Mouse (Mus musculus) liver, adult 10 weeks (tissue): Measurements from ENCODE around the gene Cnot9. TPM values are rescaled to one million over a fixed set of nuclear protein-coding genes. Genes with fewer than 3 reads are reported as not detected.

Source experiments
- polyA plus RNA-seq: library from polyadenylated mRNA; stranded (reverse); fragments of 350-450 nt; fragmentation: Illumina TruSeq; extraction: RNeasy Lipid Tissue Mini Kit (QIAGEN cat#74804); gene quantifications from one replicate; pipeline ENCODE4 v1.2.3, GENCODE M21; 2014; ENCODE audit warnings: low read depth, low replicate concordance

Cnot9 gene
- 13.2 TPM for polyA plus RNA-seq

DNA sequence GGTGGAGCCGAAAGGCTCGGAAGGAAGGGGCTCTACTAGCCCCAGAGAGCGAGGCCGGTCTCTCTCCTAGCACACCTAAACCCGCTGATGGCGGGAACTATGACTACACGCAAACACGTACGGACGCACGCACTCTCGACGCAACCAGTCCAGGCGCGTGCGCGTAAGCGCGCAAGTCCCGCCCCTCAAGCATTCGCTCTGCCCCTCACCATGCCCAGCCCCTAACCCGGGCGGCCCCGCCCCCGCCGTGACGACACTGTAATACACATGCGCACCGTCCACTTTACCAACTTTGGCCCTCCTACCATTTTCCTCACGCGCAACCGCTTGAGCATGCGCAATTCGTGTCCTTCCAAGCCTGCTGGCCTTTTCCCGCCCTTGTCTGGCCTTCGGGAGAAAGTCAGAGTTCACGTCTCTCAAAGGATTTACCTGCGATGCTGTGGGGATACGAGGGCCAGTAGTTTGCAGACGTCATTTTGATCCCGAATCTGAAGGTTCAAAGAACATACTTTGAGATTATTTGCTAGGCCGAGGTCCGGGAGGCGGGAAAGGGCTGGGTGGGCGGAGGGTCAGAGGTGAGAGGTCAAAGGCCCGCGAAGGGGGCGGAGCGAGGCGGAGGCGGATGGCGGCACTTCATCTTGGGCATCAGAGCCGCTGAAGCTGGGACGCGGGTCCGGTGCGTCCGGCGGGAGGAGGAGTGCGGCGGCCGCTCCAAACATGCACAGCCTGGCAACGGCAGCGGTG, at the start of gene Cnot9:
Cnot9 (plus strand) TSS at position 338 of the 744 bp plus-strand sequence.

DNA sequence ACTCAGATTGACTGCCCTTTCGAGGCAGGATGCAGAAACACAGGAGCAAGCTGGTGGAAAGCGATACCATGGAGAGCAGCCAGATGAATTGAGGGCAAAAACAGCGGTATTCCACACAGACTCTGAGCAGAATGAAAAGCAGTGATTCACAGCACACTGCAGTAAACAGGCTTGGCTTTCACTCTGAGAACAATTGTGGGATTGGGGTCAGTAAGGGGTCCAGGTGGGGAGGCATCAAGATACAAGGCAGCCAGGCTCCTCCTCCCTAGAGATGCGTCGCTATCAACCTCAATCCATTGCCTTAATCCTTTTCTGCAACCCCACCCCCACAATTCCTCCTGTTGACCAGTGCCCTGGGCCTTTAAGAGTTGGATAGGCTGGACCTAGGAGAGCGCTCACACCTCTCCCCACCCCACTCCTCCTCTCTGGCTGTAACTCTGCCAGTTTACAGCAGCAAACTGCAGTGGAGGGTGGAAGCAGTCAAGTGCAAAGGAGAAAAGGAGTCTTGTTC, 36.6 kb downstream of the Cnot9 start, which contains the start of gene Plcd4:
Plcd4 (plus strand) TSS at position 438 of the 511 bp plus-strand sequence.

DNA sequence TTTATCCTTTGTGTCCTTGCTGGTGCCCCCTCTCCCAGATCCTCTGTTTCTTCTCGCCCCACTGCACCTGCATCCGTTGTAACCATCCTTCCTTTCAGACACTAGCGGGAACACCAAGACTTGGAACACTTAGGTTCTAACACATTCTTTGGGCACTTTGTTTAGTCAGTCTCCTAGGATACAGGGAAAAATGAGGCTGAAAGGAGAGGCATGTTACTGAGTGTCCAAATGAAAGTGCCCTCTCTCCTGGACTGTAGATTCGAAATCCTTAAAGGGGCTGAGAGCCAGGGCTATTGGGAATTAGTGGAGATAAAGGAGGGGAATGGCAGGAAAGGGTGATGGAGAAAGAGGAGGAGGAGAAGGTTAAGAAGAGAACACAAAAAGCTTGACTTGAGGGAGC, 38.3 kb downstream of the Cnot9 start, which contains the start of gene Usp37:
Usp37 (minus strand) TSS at position 101 of the 400 bp plus-strand sequence.

Other genes starting within 250 kb of the Cnot9 start
- not detected for gene Gpbar1, start 227.5 kb upstream of the Cnot9 start, polyA plus RNA-seq
- gene Aamp, start 221.3 kb upstream of the Cnot9 start, polyA plus RNA-seq, result 7.8 TPM
- gene Pnkd, start 221.1 kb upstream of the Cnot9 start, polyA plus RNA-seq, result 11.1 TPM
- gene Tmbim1, start 200.4 kb upstream of the Cnot9 start, polyA plus RNA-seq, result 21.5 TPM
- not detected for gene Catip, start 143.9 kb upstream of the Cnot9 start, polyA plus RNA-seq
- 1.7 TPM for gene Slc11a1, start 130.9 kb upstream of the Cnot9 start, polyA plus RNA-seq
- gene Ctdsp1, start 114.5 kb upstream of the Cnot9 start, polyA plus RNA-seq, result 26.7 TPM
- gene Vil1, start 96.7 kb upstream of the Cnot9 start, polyA plus RNA-seq, result 0.19 TPM
- gene Plcd4, start 36.8 kb downstream of the Cnot9 start, polyA plus RNA-seq, result not detected
- gene Usp37, start 38.2 kb downstream of the Cnot9 start, polyA plus RNA-seq, result 4.4 TPM
- 0.74 TPM for gene Zfp142, start 82.2 kb downstream of the Cnot9 start, polyA plus RNA-seq
- gene Bcs1l, start 82.2 kb downstream of the Cnot9 start, polyA plus RNA-seq, result 7.1 TPM
- gene Rnf25, start 95.3 kb downstream of the Cnot9 start, polyA plus RNA-seq, result 7.2 TPM
- 0.24 TPM for gene Stk36, start 95.4 kb downstream of the Cnot9 start, polyA plus RNA-seq
- 11.1 TPM for gene Ttll4, start 155.7 kb downstream of the Cnot9 start, polyA plus RNA-seq
- gene Cyp27a1, start 207.5 kb downstream of the Cnot9 start, polyA plus RNA-seq, result 209 TPM
- not detected for gene Prkag3, start 243.2 kb downstream of the Cnot9 start, polyA plus RNA-seq